Mouse (Mus musculus) layer of hippocampus, postnatal 36 days (tissue): Measurements from ENCODE around the gene Dync1li2. TPM values are rescaled to one million over a fixed set of nuclear protein-coding genes. Genes with fewer than 3 reads are reported as not detected.
A peak's percentile ranks its signal among the peaks of the same experiment; 100 is the strongest.

ENCODE experiments used
- DNase-seq, 2 experiments: peaks; one replicate each; pipeline ENCODE4 v3.0.0; 2022
- total RNA-seq, 2 experiments: library from RNA; stranded (reverse); gene quantifications; 2 replicates each; pipeline ENCODE4 v1.2.3; 2021

Dync1li2 gene
- total RNA-seq: 100 to 1,000 TPM; 246 to 289 TPM

DNA sequence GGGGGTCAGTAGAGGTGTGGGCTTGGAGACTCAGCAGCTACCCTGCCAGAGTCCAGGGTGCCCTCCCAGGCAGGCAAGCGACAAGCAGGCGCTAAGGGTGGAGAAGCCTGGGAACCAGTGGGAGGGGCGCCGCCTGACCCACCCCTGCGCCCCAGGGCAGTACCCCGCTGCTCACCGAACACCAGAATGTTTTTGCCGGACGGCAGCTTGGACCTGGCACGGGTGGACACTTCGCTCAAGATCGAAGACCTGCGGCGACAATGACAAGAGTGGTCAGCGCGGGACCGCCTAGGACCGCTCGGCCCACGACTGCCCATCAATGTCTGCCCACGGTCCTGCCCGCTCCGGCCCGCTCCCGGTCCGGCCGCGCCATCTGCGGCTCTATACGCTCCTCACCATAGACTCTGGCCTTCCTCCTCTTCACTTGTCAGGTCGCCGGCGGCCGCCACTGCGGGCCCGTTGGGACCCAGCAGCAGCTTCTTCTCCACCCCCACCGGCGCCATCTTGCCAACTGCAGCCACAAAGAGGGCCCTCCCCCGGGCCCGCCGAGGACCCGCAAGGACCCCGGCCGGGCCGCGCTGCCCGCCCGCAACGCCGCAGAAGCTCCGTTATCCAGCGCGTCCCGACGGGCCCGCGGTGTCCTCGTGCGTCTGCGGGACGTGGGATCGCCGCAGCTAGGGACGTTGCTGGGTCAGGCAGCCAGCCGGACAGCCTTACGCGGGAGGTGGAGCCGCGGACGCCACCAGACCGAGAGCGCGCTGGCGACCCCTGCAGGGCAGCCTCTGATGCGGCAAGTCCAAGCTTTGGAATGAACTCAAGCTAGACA, at the start of gene Dync1li2:
Gene Dync1li2, minus strand, starts transcription at position 749 of the 826 bp plus-strand sequence.
- peak; percentile 93 to 94 for DNase-seq

DNA sequence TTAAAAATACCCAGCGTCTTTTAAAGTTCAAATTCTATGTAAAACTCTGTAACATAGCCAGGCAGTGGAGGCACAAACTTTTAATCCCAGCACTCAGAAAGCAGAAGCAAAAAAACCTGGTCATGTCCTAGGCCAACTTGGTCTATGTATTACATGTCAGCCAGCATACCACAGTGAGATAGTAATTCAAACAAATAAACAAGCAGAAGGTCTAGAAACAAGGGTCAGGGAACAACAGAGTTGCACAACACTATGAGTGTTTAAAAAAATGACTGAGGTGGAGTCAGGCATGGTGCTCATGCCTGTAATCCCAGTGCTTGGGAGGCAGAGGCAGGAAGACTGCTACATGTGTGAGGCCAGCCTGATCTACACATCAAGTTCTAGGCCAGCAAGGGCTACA, 36.2 kb upstream of the Dync1li2 start:
- no peak for DNase-seq

DNA sequence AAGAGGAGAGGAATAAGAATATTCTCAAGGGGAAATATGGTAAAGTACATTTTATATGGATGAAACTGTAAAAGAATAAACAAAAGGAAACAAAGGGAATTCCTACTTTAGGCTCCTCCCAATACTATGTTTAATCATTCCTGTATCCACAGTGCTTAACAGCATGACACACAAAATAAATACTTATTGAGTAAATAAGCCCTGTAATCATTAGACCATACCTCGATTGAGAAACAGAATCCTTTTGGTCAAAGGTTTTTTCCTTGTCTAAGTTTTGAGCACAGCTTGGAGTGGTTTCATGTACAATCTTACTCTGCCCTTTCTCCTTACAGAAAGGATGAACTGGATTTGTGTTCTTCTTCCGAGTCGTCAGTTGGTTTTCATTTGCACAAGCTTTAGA, 29.6 kb upstream of the Dync1li2 start:
- no peak for DNase-seq

DNA sequence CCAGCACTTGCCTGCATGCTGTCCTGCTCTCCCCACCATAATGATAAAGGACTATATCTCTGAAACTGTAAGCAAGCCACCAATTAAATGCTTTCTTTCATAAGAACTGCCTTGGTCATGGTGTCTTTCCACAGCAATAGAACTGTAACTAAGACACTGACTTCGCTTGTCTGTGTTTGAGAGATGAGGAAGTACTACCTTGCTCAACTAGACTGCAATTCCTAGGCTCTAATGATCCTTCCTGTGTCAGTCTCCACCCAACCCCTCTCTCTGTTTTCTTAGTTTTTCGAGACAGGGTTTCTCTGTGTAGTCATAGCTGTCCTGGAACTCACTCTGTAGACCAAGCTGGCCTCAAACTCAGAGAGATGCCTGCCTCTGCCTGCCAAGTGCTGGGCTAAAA, 24.6 kb upstream of the Dync1li2 start:
- DNase-seq: no peak

DNA sequence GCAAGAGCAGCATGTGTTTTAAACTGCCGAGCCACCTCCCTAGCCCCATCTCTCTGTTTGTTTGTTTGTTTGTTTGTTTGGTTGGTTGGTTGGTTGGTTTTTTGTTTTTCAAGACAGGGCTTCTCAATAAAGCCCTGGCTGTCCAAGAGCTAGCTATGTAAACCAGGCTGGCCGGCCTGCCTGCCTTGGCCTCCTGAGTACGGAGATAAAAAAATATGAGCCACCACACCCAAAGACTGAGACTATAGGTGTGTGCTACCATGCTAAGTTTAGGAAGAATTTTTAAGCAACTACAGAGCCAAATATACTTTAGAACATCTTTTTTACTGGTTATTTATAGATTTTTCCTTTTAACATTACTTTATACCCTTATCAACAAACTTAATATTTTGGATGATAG, 9.3 kb upstream of the Dync1li2 start:
- DNase-seq: no peak

DNA sequence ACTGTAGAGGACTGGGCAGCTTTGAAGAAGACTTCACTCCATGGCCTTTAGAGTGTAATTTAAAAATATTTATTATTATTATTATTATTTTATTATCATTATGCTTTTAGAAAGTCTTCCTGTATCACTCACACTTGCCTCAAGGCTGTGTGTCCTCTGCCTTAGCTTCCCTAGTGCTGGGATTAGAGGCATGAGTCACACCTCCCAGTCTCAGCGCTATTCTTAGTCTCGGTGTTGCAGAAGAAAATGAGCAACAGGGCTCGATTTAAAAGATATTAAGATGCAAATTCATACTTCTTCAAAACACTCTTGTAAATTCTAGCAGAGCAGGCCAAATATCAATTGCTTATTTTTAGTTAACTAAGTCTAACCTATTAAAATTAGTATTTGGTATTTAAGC, 5.9 kb upstream of the Dync1li2 start:
- no peak for DNase-seq

DNA sequence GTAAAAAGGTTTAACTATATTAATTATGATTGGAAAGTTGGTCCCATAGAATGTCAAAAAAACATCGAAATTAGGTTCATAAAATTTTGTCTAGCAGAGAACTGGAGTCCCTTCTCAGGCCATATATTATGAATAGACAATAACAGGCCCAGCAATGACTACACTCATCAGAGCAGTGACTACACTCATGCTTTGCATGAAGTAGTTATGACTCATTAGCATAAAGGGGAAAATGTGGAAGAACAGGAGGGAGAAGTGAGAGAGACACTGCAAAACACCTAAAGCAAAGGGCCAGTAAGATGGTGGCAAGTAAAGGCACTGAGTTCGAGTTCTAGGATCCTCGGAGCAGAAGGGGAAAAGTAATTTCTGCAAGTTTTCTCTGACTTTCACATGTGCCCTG, 3.2 kb upstream of the Dync1li2 start:
- DNase-seq: no peak

DNA sequence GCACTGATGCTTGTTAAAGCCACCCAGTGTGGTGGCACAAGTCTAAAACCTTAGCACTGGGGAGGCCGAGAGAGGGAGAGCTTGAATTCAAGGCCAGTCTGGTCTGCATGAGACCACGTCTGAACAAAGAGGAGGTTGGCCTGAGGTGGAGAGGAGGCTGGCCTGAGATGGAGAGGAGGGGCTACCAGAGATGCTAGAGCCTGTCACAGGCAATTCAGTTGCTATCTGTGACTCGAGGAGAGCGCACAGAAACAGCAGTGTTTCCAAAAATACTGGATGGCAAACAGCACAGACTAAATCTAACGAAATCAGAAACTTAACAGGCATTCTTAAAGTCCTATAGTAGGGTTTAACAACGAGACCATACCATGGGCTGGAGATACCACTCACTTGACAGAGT, 2.4 kb upstream of the Dync1li2 start:
- no peak for DNase-seq

DNA sequence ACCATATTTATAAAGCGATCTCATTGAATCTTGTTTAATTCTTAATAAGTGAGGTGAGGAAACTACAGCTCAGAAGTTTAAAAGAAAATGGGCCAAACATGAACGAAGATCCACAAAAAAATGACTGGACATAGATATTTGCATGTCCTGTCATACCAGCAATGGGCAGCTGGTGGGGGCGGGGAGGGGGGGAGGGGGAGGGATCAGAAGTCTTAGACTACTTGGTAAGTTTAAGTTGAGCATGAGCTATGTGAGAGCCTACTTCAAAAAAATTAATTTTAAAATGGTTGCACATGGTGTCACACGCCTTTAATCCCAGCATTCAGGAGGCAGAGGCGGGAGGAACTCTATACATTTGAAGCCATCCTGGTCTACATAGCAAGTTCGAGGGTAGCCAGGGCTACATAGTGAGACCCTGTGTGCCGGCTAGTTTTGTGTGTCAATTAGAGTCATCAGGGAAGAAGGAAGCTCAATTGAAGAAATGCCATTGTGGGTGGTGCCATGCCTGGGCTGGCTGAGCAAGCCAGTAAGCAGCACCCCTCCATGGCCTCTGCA, 355 bp upstream of the Dync1li2 start:
- no peak for DNase-seq

DNA sequence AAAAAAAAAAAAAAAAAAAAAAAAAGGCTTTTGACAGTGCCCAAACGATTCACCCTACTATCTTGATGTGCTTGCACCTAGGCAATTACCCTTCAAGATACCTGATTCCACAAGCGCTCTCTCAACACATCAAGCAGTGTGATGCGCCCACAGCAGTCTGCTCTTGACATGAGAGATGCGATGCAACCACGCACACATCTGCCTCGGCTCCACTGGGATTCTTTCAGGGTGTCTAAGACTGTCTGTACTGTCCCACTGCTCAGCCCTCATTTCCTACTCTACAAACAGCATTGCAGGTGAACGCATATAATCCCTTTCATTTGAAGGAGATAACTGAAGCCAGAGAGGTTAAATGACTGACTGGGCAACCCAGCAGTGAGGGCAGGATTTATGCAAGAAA, 1.2 kb downstream of the Dync1li2 start:
- no peak for DNase-seq

DNA sequence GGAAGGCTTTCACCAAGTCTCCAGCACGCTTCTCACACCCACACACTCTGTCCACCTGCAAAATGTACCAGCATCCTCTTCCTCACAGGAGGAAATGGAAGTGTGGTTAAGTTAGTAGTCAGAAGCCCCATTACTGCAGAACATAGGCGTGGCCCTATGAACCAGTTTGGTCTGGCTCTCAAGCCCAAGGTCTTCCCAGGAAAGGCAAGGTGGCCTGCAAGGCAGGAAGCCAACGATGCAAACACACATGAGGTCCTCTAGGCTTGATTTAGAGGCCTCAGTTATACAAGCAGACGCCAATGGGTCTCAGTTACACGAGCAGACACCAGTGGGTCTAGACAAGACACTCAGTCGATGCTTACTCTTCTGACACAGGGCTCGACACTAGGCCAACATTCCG, 3.4 kb downstream of the Dync1li2 start:
- DNase-seq: no peak

DNA sequence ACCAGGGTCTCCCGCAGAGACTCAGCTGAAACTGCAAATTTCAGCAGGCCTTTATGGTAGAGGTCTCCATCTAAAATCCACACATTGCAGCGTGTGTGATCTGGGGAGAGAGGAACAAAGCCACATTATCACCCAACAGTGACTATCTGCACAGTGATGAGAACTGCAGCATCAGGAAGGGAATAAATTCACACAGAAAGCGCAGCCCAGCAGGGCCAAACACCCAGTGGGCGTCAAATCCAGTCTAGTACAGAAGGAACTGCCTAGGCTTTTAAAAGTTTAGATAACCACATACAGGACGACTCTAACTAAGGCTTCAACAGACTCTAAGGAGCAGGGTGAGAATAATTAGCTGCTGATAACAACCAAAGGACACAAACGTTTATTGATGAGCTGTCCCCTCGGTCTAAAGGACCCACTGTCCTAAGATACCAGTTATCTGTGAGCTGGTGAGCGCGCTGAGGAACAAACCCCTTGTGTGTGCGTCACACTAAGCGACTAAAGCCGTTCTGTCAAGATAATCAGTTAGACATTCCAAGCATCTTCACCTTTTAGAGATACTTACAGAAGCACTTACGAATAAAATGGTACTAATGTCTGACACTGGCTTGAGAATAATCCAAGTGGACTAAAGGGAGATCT, 5.2 kb downstream of the Dync1li2 start:
- no peak for DNase-seq

DNA sequence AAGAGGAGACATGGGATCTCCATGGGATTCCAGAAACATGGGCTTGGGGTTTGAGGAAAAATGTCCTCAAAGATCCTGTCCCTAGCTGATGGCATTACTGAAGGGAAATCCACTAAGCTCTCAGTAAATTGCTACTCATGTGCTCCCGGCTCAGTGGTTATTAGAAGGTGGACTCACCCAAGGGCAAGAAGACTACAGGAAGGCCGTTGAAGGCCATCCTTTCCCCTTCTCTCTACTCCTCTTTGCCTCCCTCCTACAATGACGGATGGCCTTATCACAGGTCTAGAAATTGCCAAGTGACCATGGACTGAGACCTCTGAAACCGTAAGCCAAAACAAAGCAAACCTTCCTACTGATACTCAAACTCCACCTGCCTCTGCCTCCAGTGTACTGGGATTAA, 6.3 kb downstream of the Dync1li2 start:
- DNase-seq: no peak

DNA sequence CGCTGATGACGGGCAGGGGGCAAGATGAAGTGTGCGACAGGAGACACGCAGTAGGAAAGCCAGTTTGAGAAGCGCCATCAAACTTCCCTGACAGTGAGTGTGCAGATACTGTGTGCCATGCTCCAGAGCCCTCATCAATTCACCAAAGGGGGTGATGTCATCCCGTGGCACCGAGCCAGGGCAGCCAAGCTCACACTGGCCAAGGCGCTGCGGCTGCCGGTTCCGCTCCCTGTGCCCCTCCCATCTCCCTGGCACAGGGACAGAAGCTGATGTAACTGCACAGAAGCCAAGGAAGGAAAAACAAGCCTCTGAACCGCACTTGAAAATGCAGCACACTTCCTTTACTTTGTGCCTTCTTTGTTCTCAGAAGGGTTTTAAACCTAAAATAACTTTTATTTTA, 6.8 kb downstream of the Dync1li2 start:
- peak; percentile 96 to 97 for DNase-seq

DNA sequence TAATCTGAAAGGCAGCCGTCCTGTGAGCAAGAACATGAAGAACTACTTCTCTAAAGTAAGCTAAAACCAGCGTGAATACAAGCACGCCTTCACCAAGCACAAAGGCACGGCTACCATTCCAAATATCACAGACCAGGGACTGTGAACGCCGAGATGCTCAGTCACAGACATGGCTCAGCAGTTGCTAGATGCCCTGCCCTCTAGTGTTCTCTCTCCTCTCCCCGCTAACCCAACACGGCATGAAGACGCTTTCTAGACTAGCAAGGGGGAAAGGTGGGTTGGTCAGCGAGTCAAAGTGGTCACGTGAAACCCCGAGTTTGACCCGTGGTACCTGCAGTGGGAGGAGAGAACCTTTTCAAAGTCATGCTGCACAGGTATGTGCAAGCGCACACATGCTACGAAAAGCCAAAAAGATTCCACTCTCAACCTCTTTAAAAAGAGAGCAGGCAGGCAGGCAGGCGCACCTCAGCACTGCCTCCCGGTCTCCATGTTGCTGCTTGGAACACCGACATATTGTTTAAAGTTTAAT, 8.0 kb downstream of the Dync1li2 start:
- DNase-seq: no peak

DNA sequence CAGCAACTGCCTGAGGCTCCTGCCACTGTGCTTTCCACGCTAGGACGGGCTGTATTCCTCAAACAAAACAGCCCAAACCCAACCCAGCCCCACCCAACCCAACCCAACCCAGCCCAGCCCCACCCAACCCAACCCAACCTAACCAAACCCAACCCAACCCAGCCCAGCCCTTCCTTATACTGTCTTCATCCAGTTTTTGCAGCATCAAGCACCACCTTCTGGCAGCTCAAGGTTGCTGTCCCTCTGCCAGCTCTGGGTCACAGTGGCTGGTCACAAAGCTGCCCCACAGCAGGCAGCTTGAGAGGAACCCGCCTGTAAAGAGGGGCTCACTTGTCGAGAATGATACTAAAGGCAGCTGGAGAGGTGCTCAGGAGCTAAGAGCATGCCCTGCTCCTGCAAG, 8.6 kb downstream of the Dync1li2 start:
- no peak for DNase-seq

DNA sequence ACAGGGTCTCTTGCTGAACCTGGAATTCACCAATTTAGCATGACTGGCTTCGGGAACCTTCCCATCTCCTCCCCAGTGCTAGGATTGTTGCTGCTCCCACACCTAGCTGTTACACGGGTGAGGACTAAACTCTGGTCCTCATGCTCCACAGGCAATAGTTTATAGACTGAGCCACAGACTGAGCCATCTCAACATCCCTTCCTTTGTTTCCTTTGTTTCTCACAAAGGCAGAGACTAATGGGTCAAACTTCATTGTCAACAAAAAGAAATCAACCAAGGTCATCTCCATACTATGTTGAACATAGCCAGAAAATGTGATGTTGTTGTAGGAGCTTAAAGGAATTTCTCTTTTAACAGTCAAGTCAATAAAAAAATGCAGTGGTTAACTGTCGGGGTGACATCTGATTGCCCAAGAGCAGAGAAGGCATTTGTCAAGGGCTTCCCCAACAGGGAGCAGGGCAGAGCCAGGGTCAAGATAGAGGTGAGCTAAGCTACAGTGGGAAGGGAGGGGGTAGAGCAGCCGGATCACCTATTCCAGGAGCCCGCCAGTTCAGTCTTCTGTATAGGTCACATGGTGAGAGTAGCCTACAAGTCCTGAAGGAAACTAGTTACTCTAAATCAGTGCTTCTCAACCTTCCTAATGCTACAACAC, 9.5 kb downstream of the Dync1li2 start:
- no peak for DNase-seq

DNA sequence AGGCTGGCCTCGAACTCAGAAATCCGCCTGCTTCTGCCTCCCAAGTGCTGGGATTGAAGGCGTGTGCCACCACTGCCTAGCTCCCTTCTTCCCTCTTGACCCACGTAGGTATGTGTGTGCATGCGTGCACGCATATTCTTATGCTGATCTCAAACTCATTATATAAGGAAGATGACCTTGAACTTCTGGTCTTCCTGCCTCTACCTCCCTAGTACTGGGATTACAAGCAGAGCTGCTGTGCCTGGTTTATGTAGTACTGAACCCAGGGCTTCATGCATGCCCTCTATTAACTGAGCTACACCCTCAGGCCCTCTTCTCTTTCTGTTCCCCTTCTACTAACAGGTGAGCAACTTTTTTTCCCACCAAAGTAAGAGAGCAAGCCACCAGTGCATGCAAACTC, 10.2 kb downstream of the Dync1li2 start:
- no peak for DNase-seq

DNA sequence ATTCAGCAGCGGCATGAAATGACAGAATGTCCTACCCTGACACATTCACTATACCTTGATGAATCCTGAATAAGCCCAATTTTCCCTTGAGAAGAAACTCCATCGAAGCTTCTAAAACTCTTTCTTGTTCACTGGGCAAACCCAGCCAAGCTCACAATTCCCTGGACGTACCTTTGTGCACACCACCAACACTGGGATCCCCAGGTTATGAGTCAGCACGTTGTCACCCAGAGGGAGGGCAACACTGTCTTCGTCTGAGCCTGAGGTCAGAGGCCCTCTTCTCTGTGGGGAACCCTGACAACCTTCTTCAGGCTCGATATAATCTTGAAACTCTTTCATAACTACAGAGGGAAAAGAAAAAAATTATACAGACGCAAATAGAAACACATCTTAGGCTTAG, 12.6 kb downstream of the Dync1li2 start:
- DNase-seq: no peak

DNA sequence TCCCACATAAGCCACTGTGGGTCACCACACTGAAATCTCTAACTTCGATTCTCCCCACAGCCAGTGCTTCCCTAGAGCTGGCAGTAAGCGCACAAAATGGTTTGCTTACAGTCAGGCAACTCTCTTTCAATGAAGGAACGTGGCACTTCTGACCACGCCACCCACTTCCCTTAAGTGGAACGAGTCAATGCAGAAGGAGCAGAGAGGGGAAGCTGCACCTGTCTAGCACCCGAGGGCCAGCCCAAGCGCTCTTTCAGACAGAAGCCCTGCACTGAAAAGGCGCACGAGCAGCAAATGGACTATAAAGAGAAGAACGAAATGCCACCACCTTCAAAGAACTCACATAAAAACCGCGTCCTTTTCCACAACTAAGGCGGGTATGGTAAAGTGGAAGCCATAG, 15.1 kb downstream of the Dync1li2 start:
- no peak for DNase-seq

DNA sequence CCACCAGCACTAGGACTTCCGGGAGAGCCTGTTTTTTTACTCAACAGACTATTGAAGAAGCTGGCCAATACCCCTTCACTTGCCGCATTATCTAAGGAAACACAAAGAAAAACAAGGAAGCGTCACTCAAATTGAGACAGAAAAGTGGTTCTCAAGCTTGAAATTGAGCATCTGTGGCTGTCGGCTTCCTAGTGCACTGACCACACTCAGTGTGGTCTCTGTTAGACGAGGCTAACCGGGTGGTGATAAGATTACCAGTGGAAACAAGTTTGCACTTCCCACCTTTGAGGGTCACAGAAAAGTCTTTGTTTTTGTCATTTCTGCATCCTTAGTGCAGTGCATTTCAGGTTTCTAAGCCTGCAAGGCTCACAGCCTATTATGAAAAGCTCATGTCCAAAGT, 20.5 kb downstream of the Dync1li2 start:
- no peak for DNase-seq

DNA sequence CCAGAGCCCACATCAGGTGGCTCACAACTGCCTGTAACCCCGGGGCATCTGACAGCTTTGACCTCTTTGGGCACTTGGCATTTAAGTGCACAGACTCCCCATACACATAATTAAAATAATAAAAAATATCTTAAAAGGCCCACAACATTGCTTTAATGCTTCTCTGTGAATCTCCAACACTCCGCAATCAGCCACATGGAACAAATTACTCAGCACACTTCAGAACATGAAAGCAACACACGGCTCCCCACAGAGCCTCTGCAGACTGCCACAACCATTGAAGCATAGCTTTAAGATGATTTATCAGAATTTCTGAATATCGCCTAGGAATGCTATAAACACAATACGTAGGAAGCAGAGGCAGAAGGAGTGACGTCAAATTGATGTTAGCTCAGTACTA, 26.8 kb downstream of the Dync1li2 start:
- DNase-seq: no peak

DNA sequence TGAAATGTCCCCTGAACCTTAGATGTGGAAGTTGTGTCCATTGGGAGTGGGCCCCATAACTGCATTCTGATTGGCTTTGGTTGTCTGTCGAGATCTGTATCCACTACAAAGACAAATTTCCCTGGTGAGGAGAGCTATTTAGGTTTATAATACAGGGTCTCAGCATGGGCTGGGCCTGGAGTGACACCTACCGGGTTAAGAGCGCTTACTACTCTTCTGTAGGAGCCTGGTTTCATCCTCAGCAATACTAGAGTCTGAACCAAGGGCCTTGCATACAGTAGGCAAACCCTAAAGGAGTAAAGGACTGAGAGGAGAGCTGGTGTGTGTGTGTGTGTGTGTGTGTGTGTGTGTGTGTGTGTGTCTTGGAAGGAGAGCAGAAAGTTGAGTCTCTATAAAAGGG, 28.6 kb downstream of the Dync1li2 start:
- DNase-seq: no peak
